Mouse (Mus musculus): Measurements from ENCODE around the gene Bclaf3. TPM values are rescaled to one million over a fixed set of nuclear protein-coding genes. Genes with fewer than 3 reads are reported as not detected.

Gene Bclaf3
- total RNA-seq, 2 experiments from 2014 or later, result 12.5 to 12.8 TPM

DNA sequence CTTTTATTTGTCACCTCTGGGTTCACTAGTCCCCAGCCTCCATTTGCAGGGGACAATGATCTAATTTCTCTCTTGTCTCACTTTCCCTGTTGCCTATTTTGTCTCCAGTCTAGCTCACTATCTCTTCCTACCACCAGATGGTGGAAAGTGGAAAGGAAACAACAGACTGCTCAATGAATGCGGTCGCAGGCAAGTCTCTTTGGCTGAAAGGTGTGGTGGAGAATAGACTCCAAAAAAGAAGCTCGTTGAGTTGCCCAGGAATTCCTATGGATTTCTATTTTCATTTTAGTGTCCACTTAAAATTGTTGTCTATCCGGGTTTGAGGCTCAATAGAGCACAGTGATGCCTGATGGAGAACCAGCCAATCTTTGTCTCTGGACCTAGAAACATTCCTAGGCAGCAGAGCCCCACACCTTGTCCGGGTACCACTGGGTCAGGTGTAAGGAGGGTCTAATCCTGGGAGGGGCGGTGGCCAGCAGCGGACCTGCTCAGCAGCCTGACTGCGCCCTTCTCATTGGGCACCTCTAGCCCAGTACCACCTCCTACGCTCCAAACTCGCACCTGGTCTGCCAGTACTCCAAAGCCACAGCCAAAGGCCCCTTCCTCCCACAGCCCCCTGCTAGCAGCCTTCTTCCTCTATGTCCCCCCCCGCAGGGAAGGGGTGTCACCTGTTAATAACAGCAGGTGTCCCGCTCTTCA, 99.9 kb downstream of the Bclaf3 start:
- peak in 1 of 2 experiments; percentile 15 for DNase-seq (ENCODE audit: low spot score in 2 of 2)

DNA sequence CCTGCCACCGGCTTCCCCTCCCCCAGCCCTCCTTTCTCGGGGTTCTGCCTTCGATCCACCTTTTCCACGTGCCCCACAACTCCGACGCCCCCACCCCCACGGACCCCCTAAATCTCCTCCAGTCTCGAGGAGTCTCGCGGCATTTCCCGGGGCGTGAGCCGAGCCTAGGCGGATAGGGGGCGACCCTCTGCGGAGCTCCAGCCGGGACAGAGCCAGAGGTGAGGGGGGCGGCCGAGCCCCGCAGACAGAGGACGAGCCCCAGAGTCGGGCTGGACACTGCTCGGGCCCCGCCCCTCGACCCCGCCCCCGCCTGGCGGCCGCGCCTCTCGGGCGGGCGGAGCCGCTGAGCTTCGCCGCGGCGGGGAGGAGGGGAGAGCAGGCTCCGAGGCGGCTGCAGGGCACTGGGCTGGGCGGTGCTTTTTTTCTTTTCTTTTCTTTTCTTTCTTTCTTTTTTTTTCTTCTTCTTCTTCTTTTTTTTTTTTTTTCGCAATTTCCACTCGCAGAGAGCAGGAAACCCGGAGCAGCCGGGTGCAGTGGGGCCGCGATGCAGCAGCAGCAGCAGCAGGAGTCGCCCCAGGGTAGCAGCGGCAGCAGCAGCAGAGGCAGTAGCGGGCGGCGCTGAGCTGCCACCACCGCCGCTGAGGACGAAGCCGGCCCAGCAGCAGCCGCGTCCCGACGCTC, 100.6 kb downstream of the Bclaf3 start, which contains the start of gene Sh3kbp1:
Gene Sh3kbp1, plus strand, starts transcription at position 366 of the 681 bp plus-strand sequence.
- DNase-seq (ENCODE audit: low spot score in 2 of 2), result peak; percentile 50 to 69

- peak; percentile 22 to 52 for DNase-seq (ENCODE audit: low spot score in 2 of 2)
These were observed 101.4 kb downstream of the Bclaf3 start for GRCm38 (mm10) chrX:159627588-159628566.

- no peak for DNase-seq (ENCODE audit: low spot score in 2 of 2)
These were observed 102.1 kb downstream of the Bclaf3 start for GRCm38 (mm10) chrX:159628629-159629028.

GRCm38 (mm10) chrX:159629203-159629602, 102.7 kb downstream of the Bclaf3 start:
- DNase-seq (ENCODE audit: low spot score in 2 of 2), result no peak

DNA sequence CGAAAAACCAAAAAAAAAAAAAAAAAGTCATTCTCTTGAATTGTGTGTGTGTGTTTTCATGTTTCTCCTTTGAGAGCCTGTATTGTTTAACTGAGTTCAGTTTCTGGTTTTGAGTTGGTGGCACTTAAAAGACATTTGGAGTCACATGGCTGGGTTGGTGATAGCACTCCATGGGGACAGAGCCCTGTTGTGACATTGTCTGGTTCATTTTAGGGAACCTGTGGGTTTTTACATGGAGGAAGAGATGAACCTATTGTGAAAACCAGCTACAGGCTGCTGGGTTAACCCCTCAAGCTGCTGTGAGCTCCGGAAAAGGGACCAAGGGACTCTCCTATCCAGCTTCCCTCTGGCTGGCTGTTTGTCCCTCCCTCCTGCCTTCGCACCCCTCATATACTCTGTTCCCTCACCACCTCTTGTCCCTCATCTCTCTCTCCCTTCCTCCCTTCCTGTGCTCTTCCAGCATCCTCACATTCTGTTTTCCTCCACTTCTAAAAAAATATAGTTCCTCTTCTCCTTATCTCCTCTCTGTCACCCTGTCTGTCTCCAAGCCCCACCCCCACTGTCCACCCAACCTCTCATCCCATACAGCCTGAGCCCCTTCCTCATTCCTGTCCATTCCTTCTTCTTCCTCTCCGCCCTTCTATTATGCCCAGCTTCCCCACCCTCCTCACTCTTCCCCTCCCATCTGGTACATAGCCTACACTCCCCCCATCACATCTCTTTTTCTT, 112.2 kb downstream of the Bclaf3 start:
- no peak for DNase-seq (ENCODE audit: low spot score in 2 of 2)

- DNase-seq (ENCODE audit: low spot score in 2 of 2), result no peak
These were observed 113.5 kb downstream of the Bclaf3 start for GRCm38 (mm10) chrX:159639991-159640390.

Other genes starting within 250 kb of the Bclaf3 start
- gene Eif1ax, start 154.5 kb upstream of the Bclaf3 start, total RNA-seq (2021), result 100 to 1,000 TPM; 151 to 170 TPM
- gene Map7d2, start 112.1 kb upstream of the Bclaf3 start, total RNA-seq (2021), result 10 to 100 TPM; 64.3 to 87.6 TPM
- gene Sh3kbp1, start 100.6 kb downstream of the Bclaf3 start, total RNA-seq (2021), result 10 to 100 TPM; 57.8 to 67.0 TPM